Mouse (Mus musculus): ENCODE measurements around the gene Zic5. TPM values are rescaled to one million over a fixed set of nuclear protein-coding genes. Genes with fewer than 3 reads are reported as not detected.

Gene Zic5
- polyA plus RNA-seq, 1 experiment from 2014 or later: 13.0 TPM

- Histone ChIP-seq H3K27ac (peak overlapping the region; percentile 55; the same call in 1 of the 2 replicates), H3K4me2 (peak overlapping the region; percentile 45), H3K36me3 (replicated peaks) (no peaks in the 10 kb centered on the region), H3K27me3 (replicated peaks) (peaks cover 55% of the 10 kb centered on the region), H3K4me3 (no peak overlapping the region), H3K4me1 (peaks cover 5% of the 10 kb centered on the region), H3K9me3 (no peaks in the 10 kb centered on the region), H3K9ac (0 out of 2 replicates have a peak overlapping the region, but pooled peaks have one; percentile 1)
- no peak for ATAC-seq (replicated peaks)
- WGBS: 7% methylated on average over 12 of the region's 12 CpGs
Measured at GRCm38 (mm10) chr14:122485635-122486181, 20.2 kb upstream of the Zic5 start.

- peaks cover 59% of the 10 kb centered on the region for H3K27me3 ChIP-seq (replicated peaks)
- 3% methylated on average over 22 of the region's 24 CpGs for WGBS
Measured at GRCm38 (mm10) chr14:122484844-122485551, 19.5 kb upstream of the Zic5 start.

GRCm38 (mm10) chr14:122484458-122484843 is 19.0 kb upstream of the Zic5 start:
- no peaks in the 10 kb centered on the region for H3K4me1 ChIP-seq
- 16% methylated on average over 4 of the region's 4 CpGs for WGBS
- H3K9ac ChIP-seq: no peak overlapping the region
- H3K27me3 ChIP-seq (replicated peaks): peaks cover 59% of the 10 kb centered on the region
- no peaks in the 10 kb centered on the region for H3K36me3 ChIP-seq (replicated peaks)
- no peak overlapping the region for H3K4me3 ChIP-seq
- no peaks in the 10 kb centered on the region for H3K9me3 ChIP-seq
- peak overlapping the region; percentile 66 for H3K27ac ChIP-seq
- no peak; the same call in 1 of the 2 replicates for ATAC-seq (replicated peaks)
- H3K4me2 ChIP-seq: peak overlapping the region; percentile 45

More at GRCm38 (mm10) chr14:122484844-122485551, 19.5 kb upstream of the Zic5 start:
- no peaks in the 10 kb centered on the region for H3K9me3 ChIP-seq
- H3K4me3 ChIP-seq: no peak overlapping the region
- no peaks in the 10 kb centered on the region for H3K4me1 ChIP-seq
- H3K27ac ChIP-seq: peak overlapping the region; percentile 55; the same call in 1 of the 2 replicates
- peak; percentile 35; the same call in 1 of the 2 replicates for ATAC-seq (replicated peaks)
- H3K9ac ChIP-seq: 0 out of 2 replicates have a peak overlapping the region, but pooled peaks have one; percentile 1
- peak overlapping the region; percentile 45 for H3K4me2 ChIP-seq
- H3K36me3 ChIP-seq (replicated peaks): no peaks in the 10 kb centered on the region

- Histone ChIP-seq H3K4me2 (peak overlapping the region; percentile 45), H3K36me3 (replicated peaks) (no peaks in the 10 kb centered on the region), H3K9ac (no peak overlapping the region), H3K27ac (peak overlapping the region; percentile 66), H3K27me3 (replicated peaks) (peaks cover 56% of the 10 kb centered on the region), H3K4me3 (no peak overlapping the region), H3K9me3 (no peaks in the 10 kb centered on the region), H3K4me1 (no peaks in the 10 kb centered on the region)
- ATAC-seq (replicated peaks): peak; percentile 43; the same call in 1 of the 2 replicates
- WGBS: 9% methylated on average over 18 of the region's 18 CpGs
Measured at GRCm38 (mm10) chr14:122483556-122484421, 18.3 kb upstream of the Zic5 start.

GRCm38 (mm10) chr14:122483024-122483385 is 17.5 kb upstream of the Zic5 start:
- no peak for ATAC-seq (replicated peaks)
- H3K4me2 ChIP-seq: peak overlapping the region; percentile 45

GRCm38 (mm10) chr14:122482081-122483023 is 16.9 kb upstream of the Zic5 start:
- no peaks in the 10 kb centered on the region for H3K36me3 ChIP-seq (replicated peaks)
- peak overlapping the region; percentile 11; the same call in 1 of the 2 replicates for H3K9ac ChIP-seq
- 0 out of 2 replicates have a peak, but pooled peaks have one; percentile 26 for ATAC-seq (replicated peaks)
- H3K27ac ChIP-seq: peak overlapping the region; percentile 66
- H3K4me2 ChIP-seq: peak overlapping the region; percentile 45
- H3K9me3 ChIP-seq: no peaks in the 10 kb centered on the region
- no peaks in the 10 kb centered on the region for H3K4me1 ChIP-seq
- H3K27me3 ChIP-seq (replicated peaks): peaks cover 53% of the 10 kb centered on the region
- 3% methylated on average over 38 of the region's 38 CpGs for WGBS
- peak overlapping the region; percentile 27 for H3K4me3 ChIP-seq

More at GRCm38 (mm10) chr14:122483024-122483385, 17.5 kb upstream of the Zic5 start:
- Histone ChIP-seq H3K4me1 (no peaks in the 10 kb centered on the region), H3K9me3 (no peaks in the 10 kb centered on the region), H3K36me3 (replicated peaks) (no peaks in the 10 kb centered on the region), H3K4me3 (peak overlapping the region; percentile 27; the same call in 1 of the 2 replicates), H3K9ac (no peak overlapping the region), H3K27me3 (replicated peaks) (peaks cover 55% of the 10 kb centered on the region), H3K27ac (peak overlapping the region; percentile 66)
- WGBS: 7% methylated on average over 5 of the region's 5 CpGs

GRCm38 (mm10) chr14:122481181-122481580 is 15.7 kb upstream of the Zic5 start:
- Histone ChIP-seq H3K9me3 (no peaks in the 10 kb centered on the region), H3K9ac (peak overlapping the region; percentile 33), H3K4me3 (peak overlapping the region; percentile 27), H3K27me3 (replicated peaks) (peaks cover 44% of the 10 kb centered on the region), H3K4me2 (peak overlapping the region; percentile 45), H3K36me3 (replicated peaks) (no peaks in the 10 kb centered on the region), H3K4me1 (no peaks in the 10 kb centered on the region), H3K27ac (peak overlapping the region; percentile 66)
- ATAC-seq (replicated peaks): no peak
- WGBS: 8% methylated on average over 15 of the region's 15 CpGs

GRCm38 (mm10) chr14:122480355-122480754 is 14.9 kb upstream of the Zic5 start:
- H3K27me3 ChIP-seq (replicated peaks): peaks cover 43% of the 10 kb centered on the region
- 22% methylated on average over 2 of the region's 2 CpGs for WGBS

GRCm38 (mm10) chr14:122479461-122480109 is 14.1 kb upstream of the Zic5 start:
- H3K9me3 ChIP-seq: no peaks in the 10 kb centered on the region
- H3K4me3 ChIP-seq: peak overlapping the region; percentile 48
- H3K4me2 ChIP-seq: peak overlapping the region; percentile 57
- H3K36me3 ChIP-seq (replicated peaks): no peaks in the 10 kb centered on the region
- 10% methylated on average over 17 of the region's 17 CpGs for WGBS
- H3K4me1 ChIP-seq: peaks cover 14% of the 10 kb centered on the region
- H3K27me3 ChIP-seq (replicated peaks): peaks cover 36% of the 10 kb centered on the region
- peak overlapping the region; percentile 39 for H3K9ac ChIP-seq
- no peak for ATAC-seq (replicated peaks)
- 0 out of 2 replicates have a peak overlapping the region, but pooled peaks have one; percentile 34 for H3K27ac ChIP-seq

More at GRCm38 (mm10) chr14:122480355-122480754, 14.9 kb upstream of the Zic5 start:
- H3K9ac ChIP-seq: peak overlapping the region; percentile 36
- H3K4me1 ChIP-seq: peaks cover 6% of the 10 kb centered on the region
- peak overlapping the region; percentile 27 for H3K4me3 ChIP-seq
- ATAC-seq (replicated peaks): no peak
- H3K27ac ChIP-seq: peak overlapping the region; percentile 66; the same call in 1 of the 2 replicates
- H3K36me3 ChIP-seq (replicated peaks): no peaks in the 10 kb centered on the region
- peak overlapping the region; percentile 45 for H3K4me2 ChIP-seq
- H3K9me3 ChIP-seq: no peaks in the 10 kb centered on the region

- Histone ChIP-seq H3K27ac (peak overlapping the region; percentile 96), H3K9me3 (no peaks in the 10 kb centered on the region), H3K4me2 (peak overlapping the region; percentile 57), H3K9ac (peak overlapping the region; percentile 56), H3K27me3 (replicated peaks) (peaks cover 26% of the 10 kb centered on the region), H3K4me1 (peaks cover 14% of the 10 kb centered on the region), H3K36me3 (replicated peaks) (no peaks in the 10 kb centered on the region), H3K4me3 (peak overlapping the region; percentile 48)
- WGBS: under 1% methylated on average over 22 of the region's 22 CpGs
- no peak for ATAC-seq (replicated peaks)
Measured at GRCm38 (mm10) chr14:122478574-122479011, 13.1 kb upstream of the Zic5 start.
